Mouse (Mus musculus) forebrain, embryonic 14.5 days (tissue): ENCODE measurements around the gene Fam189a1. TPM values are rescaled to one million over a fixed set of nuclear protein-coding genes. Genes with fewer than 3 reads are reported as not detected.
A peak's percentile ranks its signal among the peaks of the same experiment; 100 is the strongest.

Experiments used
- ATAC-seq: fragments of 200-750 bp; cut with Nextera tagmentation; 2 replicates; pipeline ENCODE4 v1.8.0; 2017; ENCODE audit warnings: mild to moderate bottlenecking, moderate library complexity
- DNase-seq: peaks from one replicate; pipeline ENCODE4 v3.0.0-alpha.2; 2015; ENCODE audit warnings: low spot score
- H3K27ac ChIP-seq: fragments of 300-500 bp; sonication (generic); 2 replicates; pipeline ENCODE4 v1.5.1; 2014; ENCODE audit warnings: low read depth, mild to moderate bottlenecking, control low read depth, low read length, moderate library complexity
- H3K27me3 ChIP-seq: fragments of 300-500 bp; sonication (generic); replicated peaks from 2 replicates; pipeline ENCODE4 v1.6.1; 2014; ENCODE audit warnings: low read length, control low read depth, mixed read lengths; ENCODE audit not compliant: control insufficient read depth, insufficient read depth
- H3K36me3 ChIP-seq: fragments of 300-500 bp; sonication (generic); 2 replicates; pipeline ENCODE4 v1.6.1; 2014; ENCODE audit warnings: low read length, control low read depth; ENCODE audit not compliant: control insufficient read depth, insufficient read depth
- H3K4me1 ChIP-seq: fragments of 300-500 bp; sonication (generic); 2 replicates; pipeline ENCODE4 v1.6.1; 2014; ENCODE audit warnings: antibody characterized with exemption, low read length, control low read depth; ENCODE audit not compliant: control insufficient read depth, insufficient read depth
- H3K4me2 ChIP-seq: fragments of 300-500 bp; sonication (generic); 2 replicates; pipeline ENCODE4 v1.6.1; 2014; ENCODE audit warnings: mild to moderate bottlenecking, control low read depth, low read length
- H3K4me3 ChIP-seq: fragments of 300-500 bp; sonication (generic); 2 replicates; pipeline ENCODE4 v1.5.1; 2014; ENCODE audit warnings: low read depth, low read length, control low read depth
- H3K9ac ChIP-seq: fragments of 300-500 bp; sonication (generic); 2 replicates; pipeline ENCODE4 v1.6.1; 2014; ENCODE audit warnings: mild to moderate bottlenecking, low read length, control low read depth, moderate library complexity
- H3K9me3 ChIP-seq: fragments of 300-500 bp; sonication (generic); replicated peaks from 2 replicates; pipeline ENCODE4 v1.6.1; 2016; ENCODE audit warnings: low read length, control low read depth, mixed read lengths; ENCODE audit not compliant: control insufficient read depth
- WGBS: fragments of 180-500 bp; shearing (Covaris S2); extraction: QIAGEN DNeasy Blood & Tissue Kit; methylation state at CpG from one replicate; pipeline ENCODE4 v1.1.7; 2014; 5-methylcytosine and 5-hydroxymethylcytosine counted together
- polyA plus RNA-seq: library from polyadenylated mRNA; unstranded; fragments of >200 nt; fragmentation: Nextera tagmentation; extraction: Ambion mirVana; gene quantifications from 2 replicates; pipeline ENCODE4 v1.2.1, GENCODE M21; 2014

Gene Fam189a1
- 2.6 and 4.5 TPM in 2 replicates for polyA plus RNA-seq

DNA sequence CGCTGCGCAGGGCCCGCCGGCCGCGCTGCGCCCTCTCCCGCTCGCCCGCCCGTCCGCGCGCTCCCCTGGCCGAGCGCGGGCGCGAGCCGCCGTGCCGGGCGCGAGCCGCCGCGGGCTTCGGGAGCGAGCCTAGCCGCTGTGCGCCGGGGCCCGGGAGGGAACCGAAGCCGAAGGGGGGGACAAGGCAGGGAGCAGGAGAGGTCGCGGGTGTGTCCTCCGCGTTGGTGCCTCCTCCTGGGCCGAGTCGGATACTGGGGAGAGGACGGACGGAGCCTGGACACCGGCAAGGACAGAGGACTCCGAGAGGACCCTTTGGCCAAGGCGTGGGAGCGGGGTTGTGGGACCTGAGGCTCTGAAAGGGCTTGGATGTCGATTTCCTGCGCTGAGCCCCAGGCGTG, at the start of gene Fam189a1:
TSS of gene Fam189a1 (minus strand) at position 57 of the 398 bp plus-strand sequence.
- Histone ChIP-seq H3K4me2 (peak within 1 kb of the TSS; percentile 85), H3K4me1 (0 out of 2 replicates have a peak, but pooled peaks cover 2% of the 10 kb centered on the region), H3K9me3 (no peaks in the 10 kb centered on the region), H3K27ac (peak within 1 kb of the TSS; percentile 60), H3K9ac (peak within 1 kb of the TSS; percentile 67), H3K27me3 (peaks cover 24% of the 10 kb centered on the region), H3K4me3 (peak within 1 kb of the TSS; percentile 64), H3K36me3 (no peaks in the 10 kb centered on the region)
- no peak; the same call in 1 of the 2 replicates for ATAC-seq
- WGBS = 0% methylated on average over 46 of the region's 50 CpGs
- no peak for DNase-seq

DNA sequence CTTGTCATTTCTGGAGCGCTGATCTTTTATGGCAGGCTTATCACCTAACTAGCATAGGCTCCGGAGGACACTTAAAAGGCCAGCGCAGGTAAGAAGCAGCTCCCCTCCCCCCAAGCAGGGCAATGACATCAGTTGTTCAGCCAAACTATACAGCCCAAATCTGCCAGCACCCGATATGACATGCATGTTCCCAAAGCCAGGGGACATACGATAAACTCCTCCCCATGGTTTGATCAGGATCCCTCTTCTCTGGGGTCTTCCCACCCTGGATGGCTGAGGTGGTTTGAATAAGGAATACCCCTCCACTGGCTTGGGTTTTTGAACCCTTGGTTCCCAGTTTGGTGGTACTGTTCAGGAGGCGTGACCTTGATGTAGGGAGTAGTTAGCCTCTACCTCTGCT, 49.7 kb upstream of the Fam189a1 start:
- no peak overlapping the region for H3K4me3 ChIP-seq
- H3K27me3 ChIP-seq = no peaks in the 10 kb centered on the region
- H3K9ac ChIP-seq = no peak overlapping the region
- no peak for ATAC-seq
- no peak overlapping the region for H3K27ac ChIP-seq
- H3K4me1 ChIP-seq = no peaks in the 10 kb centered on the region
- no peaks in the 10 kb centered on the region for H3K36me3 ChIP-seq
- WGBS = 92% methylated on average over 6 of the region's 6 CpGs
- no peak overlapping the region for H3K4me2 ChIP-seq
- peaks cover under 1% of the 10 kb centered on the region; the same call in 1 of the 2 replicates for H3K9me3 ChIP-seq
- DNase-seq = no peak

DNA sequence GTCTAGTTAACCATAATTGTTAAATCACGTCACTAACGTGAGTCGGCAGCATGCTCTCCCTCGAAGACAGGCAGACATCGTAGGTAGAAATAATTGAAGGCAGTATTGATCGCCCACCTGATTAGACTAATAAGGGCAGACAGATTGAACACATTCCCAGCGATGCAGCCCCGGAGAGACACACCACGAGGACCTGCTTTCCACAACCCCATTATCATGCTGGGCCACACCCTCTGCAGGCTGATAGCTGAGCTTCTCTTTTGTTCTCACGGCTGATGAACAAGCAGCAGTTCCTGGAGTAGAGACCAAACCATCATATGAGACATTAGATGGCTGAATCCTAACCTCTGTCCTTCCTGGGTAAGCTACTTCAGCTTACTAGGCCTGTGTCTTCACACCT, 46.3 kb upstream of the Fam189a1 start:
- H3K9ac ChIP-seq = no peak overlapping the region
- H3K4me3 ChIP-seq = no peak overlapping the region
- ATAC-seq (no peak), DNase-seq (no peak)
- H3K4me1 ChIP-seq = no peaks in the 10 kb centered on the region
- WGBS = 78% methylated on average over 10 of the region's 10 CpGs
- no peak overlapping the region for H3K4me2 ChIP-seq
- no peak overlapping the region for H3K27ac ChIP-seq
- H3K36me3 ChIP-seq = no peaks in the 10 kb centered on the region
- peaks cover 5% of the 10 kb centered on the region; the same call in 1 of the 2 replicates for H3K9me3 ChIP-seq
- no peaks in the 10 kb centered on the region for H3K27me3 ChIP-seq

DNA sequence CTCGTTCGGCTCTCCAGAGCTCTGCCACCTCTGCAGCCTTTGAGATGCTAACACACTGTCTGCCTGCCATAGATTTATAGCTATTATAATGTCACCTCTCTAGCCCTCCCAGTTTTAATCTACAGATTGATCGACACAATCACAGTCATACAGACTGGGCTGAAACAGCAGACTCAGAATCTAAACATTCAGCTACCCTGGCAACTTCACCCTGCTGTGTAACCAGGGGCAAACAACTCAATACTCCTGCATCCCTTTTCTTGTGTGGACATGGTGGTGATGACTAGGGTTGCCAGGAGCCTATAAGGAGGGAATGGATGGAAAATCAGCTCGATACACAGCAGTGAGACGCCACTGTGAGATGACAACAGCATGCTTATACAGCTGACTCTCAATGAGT, 24.3 kb upstream of the Fam189a1 start:
- Histone ChIP-seq H3K4me1 (no peaks in the 10 kb centered on the region), H3K27me3 (no peaks in the 10 kb centered on the region), H3K4me3 (no peak overlapping the region), H3K36me3 (no peaks in the 10 kb centered on the region), H3K9ac (no peak overlapping the region), H3K4me2 (no peak overlapping the region), H3K27ac (no peak overlapping the region), H3K9me3 (no peaks in the 10 kb centered on the region)
- ATAC-seq = no peak
- WGBS = 58% methylated on average over 5 of the region's 5 CpGs
- DNase-seq = no peak

DNA sequence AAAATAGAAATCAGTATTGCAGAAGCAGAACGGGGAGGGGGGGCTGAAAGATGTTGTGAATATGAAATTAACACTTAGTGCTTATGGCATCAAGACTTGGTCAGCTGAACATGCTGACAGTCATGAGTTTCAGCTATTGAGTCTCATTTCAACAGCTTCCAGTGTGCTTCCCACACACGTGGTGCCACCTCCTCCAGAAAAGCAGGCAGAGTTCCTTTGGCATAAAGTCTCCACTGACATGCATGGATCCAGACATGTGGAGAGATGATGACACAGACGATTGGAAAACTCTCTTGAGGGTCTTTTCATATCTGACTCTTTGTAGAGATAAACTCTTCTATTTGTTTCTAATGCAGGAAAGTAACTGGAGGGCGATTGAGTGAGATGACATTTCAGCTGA, 14.4 kb upstream of the Fam189a1 start:
- H3K36me3 ChIP-seq = no peaks in the 10 kb centered on the region

DNA sequence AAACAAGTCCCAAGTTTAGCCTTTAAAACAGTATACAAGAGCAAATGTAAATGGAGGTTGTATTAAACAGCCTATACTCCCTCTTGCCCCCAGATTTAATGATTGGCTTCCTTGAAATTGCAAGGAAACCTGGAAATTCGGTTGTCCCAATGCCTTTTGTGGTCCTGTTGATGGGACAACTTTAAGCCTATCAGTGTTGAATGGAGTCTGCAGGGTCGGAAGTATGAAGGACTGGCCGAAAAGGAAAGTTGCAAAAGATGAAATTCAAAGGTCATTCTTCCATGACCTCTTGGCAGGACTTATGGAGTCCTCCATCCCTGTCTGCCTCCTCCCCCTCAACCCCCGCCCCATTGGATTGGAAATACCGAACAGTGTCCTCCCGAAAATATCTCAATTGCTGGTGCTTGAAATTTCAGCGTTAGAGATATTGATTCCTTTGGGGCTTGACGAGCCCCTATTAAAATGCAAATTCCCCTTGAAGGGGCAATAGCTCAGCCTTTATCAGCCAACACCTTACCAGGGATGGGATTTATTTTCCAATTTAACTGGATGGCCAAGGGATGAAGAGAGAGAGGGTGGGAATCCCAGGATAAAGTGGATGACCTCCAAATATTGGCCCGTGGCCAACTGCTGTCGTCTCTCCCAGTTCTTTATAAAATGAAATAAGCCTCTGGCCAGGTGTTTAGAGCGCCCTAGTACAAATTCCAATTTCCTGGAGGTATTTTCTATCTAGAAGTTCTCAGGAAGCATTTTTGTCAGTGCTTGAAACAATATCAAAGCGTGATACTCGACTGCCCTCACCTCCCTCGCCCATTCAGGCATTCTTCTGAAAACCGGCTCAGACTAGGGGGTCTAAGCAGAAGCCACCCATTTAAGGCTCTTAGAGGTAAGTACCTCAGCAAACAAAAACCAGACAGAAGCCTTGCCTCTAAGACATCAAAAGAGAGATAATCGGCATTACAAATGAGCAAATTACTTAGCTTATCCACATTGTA, 958 bp upstream of the Fam189a1 start:
- no peak overlapping the region for H3K27ac ChIP-seq
- H3K9me3 ChIP-seq = no peaks in the 10 kb centered on the region
- peak overlapping the region; percentile 64 for H3K4me3 ChIP-seq
- 4% methylated on average over 16 of the region's 16 CpGs for WGBS
- H3K36me3 ChIP-seq = no peaks in the 10 kb centered on the region
- H3K9ac ChIP-seq = peak overlapping the region; percentile 67; the same call in 1 of the 2 replicates
- DNase-seq (no peak), ATAC-seq (no peak)
- H3K27me3 ChIP-seq = peaks cover 24% of the 10 kb centered on the region
- H3K4me1 ChIP-seq = 0 out of 2 replicates have a peak, but pooled peaks cover 2% of the 10 kb centered on the region
- H3K4me2 ChIP-seq = peak overlapping the region; percentile 85

More for the DNA sequence above, 14.4 kb upstream of the Fam189a1 start:
- H3K27me3 ChIP-seq = no peaks in the 10 kb centered on the region
- no peak overlapping the region for H3K4me2 ChIP-seq
- no peaks in the 10 kb centered on the region for H3K9me3 ChIP-seq
- no peak overlapping the region for H3K9ac ChIP-seq
- H3K4me3 ChIP-seq = no peak overlapping the region
- ATAC-seq = no peak
- no peak for DNase-seq
- WGBS = 85% methylated on average over 4 of the region's 4 CpGs
- no peak overlapping the region for H3K27ac ChIP-seq
- H3K4me1 ChIP-seq = no peaks in the 10 kb centered on the region

DNA sequence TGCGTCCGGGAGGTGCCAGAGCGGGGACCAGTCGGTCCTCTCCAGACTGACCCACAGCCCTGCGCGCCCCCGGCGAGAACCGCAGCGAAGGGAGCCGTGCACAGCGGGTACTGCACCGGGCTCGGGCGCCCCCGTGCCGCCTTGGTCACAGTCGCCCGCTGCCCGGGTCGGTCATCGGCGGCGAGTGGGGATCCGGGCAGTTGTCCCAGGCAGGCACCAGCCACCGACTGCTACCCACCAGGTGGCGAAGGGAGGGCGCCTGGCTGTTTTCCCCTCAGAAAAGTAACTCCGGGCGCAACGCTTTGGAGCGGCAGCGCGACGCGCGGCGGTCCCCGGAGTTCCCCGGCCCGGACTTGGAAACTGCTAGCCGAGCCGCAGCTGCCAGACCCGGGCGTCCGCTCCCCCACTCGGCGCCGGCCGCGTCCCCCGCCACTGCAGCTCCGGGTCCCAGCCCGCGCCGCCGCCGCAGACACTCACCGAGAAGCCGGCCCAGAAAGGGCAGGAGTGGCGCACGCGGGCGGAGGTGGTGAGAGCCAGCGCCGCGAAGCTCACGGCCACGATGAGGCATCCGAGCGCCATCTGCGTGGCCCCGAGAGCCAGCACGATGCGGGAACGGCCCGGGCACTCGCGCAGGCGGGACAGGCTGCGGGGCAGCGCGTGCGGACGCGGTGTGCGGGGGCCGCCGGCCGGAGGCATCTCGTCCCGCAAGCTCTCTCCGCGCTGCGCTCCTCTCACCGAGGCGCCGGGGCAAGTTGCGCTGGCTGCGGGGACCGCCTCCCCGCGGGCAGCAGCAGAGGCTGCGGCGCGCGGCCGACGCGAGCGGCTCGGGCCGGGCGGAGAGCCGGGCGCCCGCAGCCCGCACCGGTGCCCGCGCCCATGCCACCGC, 499 bp downstream of the Fam189a1 start:
- H3K4me3 ChIP-seq = peak overlapping the region; percentile 64
- peak overlapping the region; percentile 60 for H3K27ac ChIP-seq
- 0 out of 2 replicates have a peak, but pooled peaks cover 2% of the 10 kb centered on the region for H3K4me1 ChIP-seq
- peak overlapping the region; percentile 67 for H3K9ac ChIP-seq
- H3K27me3 ChIP-seq = peaks cover 24% of the 10 kb centered on the region
- H3K9me3 ChIP-seq = no peaks in the 10 kb centered on the region
- no peaks in the 10 kb centered on the region for H3K36me3 ChIP-seq
- WGBS = under 1% methylated on average over 79 of the region's 122 CpGs
- DNase-seq (peak; percentile 67), ATAC-seq (peak; percentile 89)
- peak overlapping the region; percentile 85 for H3K4me2 ChIP-seq

DNA sequence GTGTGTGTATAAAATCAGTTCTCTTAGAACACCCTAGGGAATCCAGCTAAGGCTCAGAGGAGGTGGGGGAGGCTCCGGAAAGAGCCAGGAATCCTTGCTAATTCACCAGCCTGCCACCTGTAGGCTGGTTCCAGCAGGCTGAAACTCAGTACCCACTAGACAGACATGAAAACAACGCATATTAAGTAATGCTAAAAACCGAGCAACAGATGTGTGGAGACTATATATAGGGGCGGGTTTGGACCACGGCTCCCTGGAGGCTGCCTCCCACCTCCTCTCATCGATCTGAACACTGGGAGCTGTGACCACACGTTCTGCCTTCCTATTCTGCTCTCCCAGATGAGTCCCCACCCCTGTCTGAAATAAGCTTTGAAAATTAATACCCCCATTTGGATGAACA, 1.8 kb downstream of the Fam189a1 start:
- Histone ChIP-seq H3K9me3 (no peaks in the 10 kb centered on the region), H3K27ac (no peak overlapping the region), H3K27me3 (peaks cover 24% of the 10 kb centered on the region), H3K9ac (no peak overlapping the region), H3K4me3 (peak overlapping the region; percentile 4; the same call in 1 of the 2 replicates), H3K4me2 (peak overlapping the region; percentile 85), H3K36me3 (no peaks in the 10 kb centered on the region), H3K4me1 (0 out of 2 replicates have a peak, but pooled peaks cover 2% of the 10 kb centered on the region)
- no peak for ATAC-seq
- WGBS = 9% methylated on average over 7 of the region's 7 CpGs
- DNase-seq = peak; percentile 39
